Mouse (Mus musculus) kidney, adult 2 months (tissue): ENCODE data around the gene Malrd1.

Experiments used
- CTCF ChIP-seq: fragments of 200-500 bp; conservative IDR thresholded peaks from 2 replicates; pipeline ENCODE4 v1.5.1; 2011; ENCODE audit warnings: low read depth, mild to moderate bottlenecking, control low read depth, low read length, moderate library complexity, mixed read lengths; ENCODE audit not compliant: insufficient read depth, insufficient read length
- POLR2A ChIP-seq: fragments of 200-500 bp; IDR thresholded peaks from one replicate; pipeline ENCODE4 v1.6.1; 2011; ENCODE audit warnings: low read depth, low read length, control low read depth

- no peak for TF ChIP-seq CTCF
- no peak for TF ChIP-seq POLR2A
Measured at GRCm38 (mm10) chr2:16163246-16163989, 637.1 kb downstream of the Malrd1 start.
